12 mouse cellular contexts compared by ENCODE assay signal in the genomic region with DNA sequence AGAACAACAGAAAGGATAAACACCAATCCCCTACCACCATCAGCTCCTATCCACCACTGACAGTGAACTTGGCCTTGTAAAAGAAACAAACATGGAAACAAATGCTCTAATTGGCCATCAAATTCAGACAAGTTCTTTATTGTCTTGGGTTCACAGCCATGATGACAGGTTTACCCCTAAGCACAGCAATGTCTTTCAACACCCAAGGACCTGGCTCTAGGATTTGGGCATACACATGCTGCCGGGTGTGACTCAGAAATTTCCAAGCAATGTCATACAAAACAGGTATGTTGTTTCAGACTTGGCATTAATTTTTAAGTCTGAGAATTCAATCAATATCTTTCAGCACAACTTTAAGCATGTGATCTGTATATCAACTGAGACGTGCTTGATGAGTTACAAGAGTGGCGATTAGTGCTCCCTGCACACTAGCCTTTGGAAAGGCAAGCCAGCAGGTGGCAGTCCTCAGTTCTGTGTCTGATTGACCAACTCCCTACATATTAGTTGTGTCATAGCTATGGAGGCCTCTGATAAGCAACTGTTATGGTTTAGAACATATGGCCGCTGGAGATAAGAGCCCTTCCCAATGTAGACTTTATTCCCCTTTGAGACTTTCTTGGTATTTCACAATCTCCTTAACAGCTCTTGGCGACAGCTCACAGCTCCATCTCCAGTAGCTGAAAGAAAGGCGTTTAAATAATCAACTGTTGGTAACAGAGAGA.
DNase-seq lines count a peak whose midpoint lies in the region; ATAC-seq and TF ChIP-seq lines count a peak whose summit lies in the region.
"Had no signal": no experiment of that assay in that cellular context is flagged by ENCODE, and none has a peak within 500 bp of the region (broad histone marks: within the 10 kb centered on the region; RNA-seq: fewer than 3 reads in every experiment).

No protein-coding gene starts in this region.

- H3K9me3 ChIP-seq in liver, embryonic 13.5 days (replicated peaks) = peaks cover 12% of the 10 kb centered on the region; the same call in 1 of the 2 replicates
- H3K9me3 ChIP-seq in stomach, postnatal 0 days (ENCODE audit: control insufficient read depth, low read length) = no peaks in the 10 kb centered on the region

- H3K27ac ChIP-seq in liver, embryonic 13.5 days = peak overlapping the region; percentile 93
- no peak overlapping the region for H3K27ac ChIP-seq in stomach, postnatal 0 days (replicated peaks)
- H3K27ac ChIP-seq: gastrocnemius, adult 2 months; neural tube, embryonic 12.5 days had no signal

- H3K4me1 ChIP-seq in liver, embryonic 13.5 days (replicated peaks) = peaks cover 58% of the 10 kb centered on the region
- H3K4me1 ChIP-seq in stomach, postnatal 0 days (replicated peaks; ENCODE audit: control insufficient read depth, insufficient read depth) = no peaks in the 10 kb centered on the region
- H3K4me1 ChIP-seq: megakaryocyte, embryonic 14.5 days; neural tube, embryonic 12.5 days had no signal

- peaks cover 6% of the 10 kb centered on the region; the same call in 1 of the 2 replicates for H3K36me3 ChIP-seq in liver, embryonic 13.5 days
- H3K36me3 ChIP-seq in stomach, postnatal 0 days (ENCODE audit: control insufficient read depth, insufficient read depth, low read length) = no peaks in the 10 kb centered on the region
- H3K36me3 ChIP-seq: neural tube, embryonic 12.5 days had no signal

- WGBS in liver, embryonic 13.5 days (ENCODE audit: insufficient replicate concordance) = 30% methylated on average over 6 of the region's 6 CpGs
- WGBS in stomach, postnatal 0 days = 78% methylated on average over 6 of the region's 6 CpGs

- ATAC-seq in liver, embryonic 13.5 days (ENCODE audit: low read depth) = peak; percentile 86
- ATAC-seq in stomach, postnatal 0 days (ENCODE audit: low FRiP score, low TSS enrichment) = no peak

- H3K9ac ChIP-seq in liver, embryonic 13.5 days = no peak overlapping the region
- H3K9ac ChIP-seq in stomach, postnatal 0 days (ENCODE audit: low read length) = no peak overlapping the region
- H3K9ac ChIP-seq: neural tube, embryonic 12.5 days had no signal

- peak; percentile 28 for DNase-seq in lung, postnatal 36 days
- DNase-seq in lung, postnatal 14 days = no peak
- peak; percentile 17 for DNase-seq in embryo, embryonic 10.5 days (ENCODE audit: low spot score)
- DNase-seq in liver, embryonic 13.5 days = peak; percentile 80
- no peak for DNase-seq in stomach, postnatal 0 days (ENCODE audit: low spot score)
- no peak for DNase-seq in gastrocnemius, postnatal 25 days
- DNase-seq in adrenal gland, adult 18-20 months (ENCODE audit: low spot score in 2 of 2) = no peak
- DNase-seq: adrenal gland, adult 2 months; cerebellum, adult 8-10 months; gastrocnemius, adult 2 months had no signal

- TF ChIP-seq EP300 in stomach, postnatal 0 days (optimal IDR thresholded peaks at IDR 0.05) = no peak

- H3K4me3 ChIP-seq in liver, embryonic 13.5 days (replicated peaks) = no peak overlapping the region
- no peak overlapping the region for H3K4me3 ChIP-seq in stomach, postnatal 0 days (ENCODE audit: low read depth, low read length)
- H3K4me3 ChIP-seq: gastrocnemius, adult 2 months; megakaryocyte, embryonic 14.5 days; neural tube, embryonic 12.5 days had no signal

- H3K27me3 ChIP-seq in liver, embryonic 13.5 days = no peaks in the 10 kb centered on the region
- H3K27me3 ChIP-seq in stomach, postnatal 0 days (ENCODE audit: control insufficient read depth, insufficient read depth, low read length) = no peaks in the 10 kb centered on the region
- H3K27me3 ChIP-seq: megakaryocyte, embryonic 14.5 days; neural tube, embryonic 12.5 days had no signal

- no peak overlapping the region for H3K4me2 ChIP-seq in liver, embryonic 13.5 days
- no peak overlapping the region for H3K4me2 ChIP-seq in stomach, postnatal 0 days (replicated peaks; ENCODE audit: low read depth)
- H3K4me2 ChIP-seq: neural tube, embryonic 12.5 days had no signal

- TF ChIP-seq CTCF in stomach, postnatal 0 days (IDR thresholded peaks at IDR 0.05; ENCODE audit: low read depth) = peak; percentile 30

Comparison
In these comparisons a context has a peak if more than half of its experiments do, and no peak if none do; other contexts are left out.
1. DNase-seq: peak in lung, postnatal 36 days (single experiment), embryo, embryonic 10.5 days (single experiment) and liver, embryonic 13.5 days (single experiment); none in lung, postnatal 14 days (single experiment), stomach, postnatal 0 days (single experiment), gastrocnemius, postnatal 25 days (single experiment) and adrenal gland, adult 18-20 months (0 of 2).